Mouse (Mus musculus): ENCODE results near the gene Crtac1. TPM values are rescaled to one million over a fixed set of nuclear protein-coding genes. Genes with fewer than 3 reads are reported as not detected.
A peak's percentile ranks its signal among the peaks of the same experiment; 100 is the strongest.

Gene Crtac1
- total RNA-seq, 2 experiments from 2014 or later: 1.2 TPM; not detected in 1

- ATAC-seq (ENCODE audit: poor library complexity, severe bottlenecking): no peak
Observed at GRCm38 (mm10) chr19:42290954-42291661, 140.5 kb downstream of the Crtac1 start.

- ATAC-seq (ENCODE audit: poor library complexity, severe bottlenecking): no peak
Observed at GRCm38 (mm10) chr19:42288361-42288760, 143.2 kb downstream of the Crtac1 start.

GRCm38 (mm10) chr19:42284178-42284577, 147.4 kb downstream of the Crtac1 start:
- no peak for ATAC-seq (ENCODE audit: poor library complexity, severe bottlenecking)

GRCm38 (mm10) chr19:42279611-42280010, 152.0 kb downstream of the Crtac1 start:
- no peak for ATAC-seq (ENCODE audit: poor library complexity, severe bottlenecking)

- ATAC-seq (ENCODE audit: poor library complexity, severe bottlenecking): no peak
Observed at GRCm38 (mm10) chr19:42278461-42278860, 153.1 kb downstream of the Crtac1 start.

GRCm38 (mm10) chr19:42277288-42277687, 154.3 kb downstream of the Crtac1 start:
- peak; percentile 71 for ATAC-seq (ENCODE audit: poor library complexity, severe bottlenecking)

GRCm38 (mm10) chr19:42272003-42272963, 159.3 kb downstream of the Crtac1 start:
- ATAC-seq (ENCODE audit: poor library complexity, severe bottlenecking): peak; percentile 87

GRCm38 (mm10) chr19:42271182-42271581, 160.4 kb downstream of the Crtac1 start:
- no peak for ATAC-seq (ENCODE audit: poor library complexity, severe bottlenecking)

GRCm38 (mm10) chr19:42270119-42270518, 161.5 kb downstream of the Crtac1 start:
- ATAC-seq (ENCODE audit: poor library complexity, severe bottlenecking): no peak

GRCm38 (mm10) chr19:42268337-42268736, 163.2 kb downstream of the Crtac1 start:
- ATAC-seq (ENCODE audit: poor library complexity, severe bottlenecking): no peak

- ATAC-seq (ENCODE audit: poor library complexity, severe bottlenecking): no peak
Observed at GRCm38 (mm10) chr19:42263524-42263923, 168.1 kb downstream of the Crtac1 start.

- no peak for ATAC-seq (ENCODE audit: poor library complexity, severe bottlenecking)
Observed at GRCm38 (mm10) chr19:42260486-42260885, 171.1 kb downstream of the Crtac1 start.

GRCm38 (mm10) chr19:42258596-42258995, 173.0 kb downstream of the Crtac1 start:
- ATAC-seq (ENCODE audit: poor library complexity, severe bottlenecking): no peak

- no peak for ATAC-seq (ENCODE audit: poor library complexity, severe bottlenecking)
Observed at GRCm38 (mm10) chr19:42258031-42258430, 173.6 kb downstream of the Crtac1 start.

- ATAC-seq (ENCODE audit: poor library complexity, severe bottlenecking): no peak
Observed at GRCm38 (mm10) chr19:42257241-42257635, 174.3 kb downstream of the Crtac1 start.

GRCm38 (mm10) chr19:42256611-42257240, 174.9 kb downstream of the Crtac1 start:
- ATAC-seq (ENCODE audit: poor library complexity, severe bottlenecking): no peak

- ATAC-seq (ENCODE audit: poor library complexity, severe bottlenecking): peak; percentile 49
Observed at GRCm38 (mm10) chr19:42255784-42256610, 175.6 kb downstream of the Crtac1 start.

GRCm38 (mm10) chr19:42255438-42255783, 176.2 kb downstream of the Crtac1 start:
- no peak for ATAC-seq (ENCODE audit: poor library complexity, severe bottlenecking)

GRCm38 (mm10) chr19:42249976-42250914, 181.3 kb downstream of the Crtac1 start:
- no peak for ATAC-seq (ENCODE audit: poor library complexity, severe bottlenecking)

Measured in megakaryocyte, adult 5-6 weeks (primary cell).